Mouse (Mus musculus) kidney, postnatal 0 days (tissue): ENCODE measurements around the gene Speg. TPM values are rescaled to one million over a fixed set of nuclear protein-coding genes. Genes with fewer than 3 reads are reported as not detected.

Source experiments
- ATAC-seq: fragments of 200-750 bp; cut with Nextera tagmentation; replicated peaks from 2 replicates; pipeline ENCODE4 v1.8.0; 2017; ENCODE audit warnings: low read depth, moderate number of reproducible peaks, moderate TSS enrichment, moderate library complexity; ENCODE audit not compliant: low FRiP score
- DNase-seq: peaks from one replicate; pipeline ENCODE4 v3.0.0-alpha.2; 2016; ENCODE audit warnings: low spot score
- H3K27ac ChIP-seq: fragments of 300-500 bp; sonication (generic); 2 replicates; pipeline ENCODE4 v1.5.1; 2014; ENCODE audit warnings: mild to moderate bottlenecking
- H3K27me3 ChIP-seq: fragments of 300-500 bp; sonication (generic); 2 replicates; pipeline ENCODE4 v1.6.1; 2014; ENCODE audit warnings: low read length, mixed read lengths; ENCODE audit not compliant: insufficient read depth
- H3K36me3 ChIP-seq: fragments of 300-500 bp; sonication (generic); 2 replicates; pipeline ENCODE4 v1.6.1; 2014; ENCODE audit warnings: low read length, mixed read lengths; ENCODE audit not compliant: insufficient read depth
- H3K4me1 ChIP-seq: fragments of 300-500 bp; sonication (generic); replicated peaks from 2 replicates; pipeline ENCODE4 v1.6.1; 2014; ENCODE audit warnings: antibody characterized with exemption, low read length, mixed read lengths; ENCODE audit not compliant: insufficient read depth
- H3K4me2 ChIP-seq: fragments of 300-500 bp; sonication (generic); 2 replicates; pipeline ENCODE4 v1.6.1; 2014; ENCODE audit warnings: mild to moderate bottlenecking, low read length, moderate library complexity, mixed read lengths
- H3K4me3 ChIP-seq: fragments of 300-500 bp; sonication (generic); replicated peaks from 2 replicates; pipeline ENCODE4 v1.5.1; 2014; ENCODE audit warnings: low read depth, low read length
- H3K9ac ChIP-seq: fragments of 300-500 bp; sonication (generic); 2 replicates; pipeline ENCODE4 v1.6.1; 2014; ENCODE audit warnings: low read depth, low read length
- H3K9me3 ChIP-seq: fragments of 300-500 bp; sonication (generic); replicated peaks from 2 replicates; pipeline ENCODE4 v1.6.1; 2016; ENCODE audit warnings: low read length, inconsistent platforms, mixed read lengths
- CTCF ChIP-seq: IDR thresholded peaks from 2 replicates; pipeline ENCODE4 v1.5.1; 2016; ENCODE audit warnings: antibody characterized with exemption, low read depth, mild to moderate bottlenecking, moderate library complexity
- WGBS: fragments of 180-500 bp; shearing (Covaris S2); extraction: QIAGEN DNeasy Blood & Tissue Kit; methylation state at CpG from one replicate; pipeline ENCODE4 v1.1.7; 2014; 5-methylcytosine and 5-hydroxymethylcytosine counted together
- polyA plus RNA-seq: library from polyadenylated mRNA; unstranded; fragments of >200 nt; fragmentation: Nextera tagmentation; extraction: Ambion mirVana; gene quantifications from 2 replicates; pipeline ENCODE4 v1.2.1, GENCODE M21; 2015

Gene Speg
- polyA plus RNA-seq, 1 experiment from 2014 or later: 40.1 TPM

DNA sequence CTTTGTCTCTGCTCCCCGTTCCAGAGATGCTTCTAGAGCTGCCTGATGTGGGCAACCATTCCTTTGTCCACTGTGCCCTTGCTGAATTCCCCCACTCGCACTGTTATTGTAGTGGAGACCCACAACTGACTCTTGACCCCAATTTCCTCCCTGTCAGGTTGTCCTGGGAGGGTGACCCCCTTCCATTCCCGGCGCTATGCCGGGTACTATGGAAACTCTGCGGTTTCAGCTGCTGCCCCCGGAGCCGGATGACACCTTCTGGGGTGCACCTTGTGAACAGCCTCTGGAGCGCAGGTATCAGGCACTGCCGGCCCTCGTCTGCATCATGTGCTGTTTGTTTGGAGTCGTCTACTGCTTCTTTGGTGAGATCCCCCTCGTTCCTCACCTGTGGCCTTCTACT is 104.9 kb downstream of the Speg start:
- Histone ChIP-seq H3K27ac (no peak overlapping the region), H3K9ac (no peak overlapping the region), H3K4me2 (peak overlapping the region; percentile 76), H3K27me3 (peaks cover 35% of the 10 kb centered on the region; the same call in 1 of the 2 replicates), H3K4me1 (peaks cover 7% of the 10 kb centered on the region), H3K9me3 (no peaks in the 10 kb centered on the region), H3K4me3 (peak overlapping the region; percentile 54; the same call in 1 of the 2 replicates), H3K36me3 (peaks cover 15% of the 10 kb centered on the region)
- DNase-seq: no peak
- no peak for TF ChIP-seq CTCF
- no peak for ATAC-seq
- 18% methylated on average over 13 of the region's 13 CpGs for WGBS

DNA sequence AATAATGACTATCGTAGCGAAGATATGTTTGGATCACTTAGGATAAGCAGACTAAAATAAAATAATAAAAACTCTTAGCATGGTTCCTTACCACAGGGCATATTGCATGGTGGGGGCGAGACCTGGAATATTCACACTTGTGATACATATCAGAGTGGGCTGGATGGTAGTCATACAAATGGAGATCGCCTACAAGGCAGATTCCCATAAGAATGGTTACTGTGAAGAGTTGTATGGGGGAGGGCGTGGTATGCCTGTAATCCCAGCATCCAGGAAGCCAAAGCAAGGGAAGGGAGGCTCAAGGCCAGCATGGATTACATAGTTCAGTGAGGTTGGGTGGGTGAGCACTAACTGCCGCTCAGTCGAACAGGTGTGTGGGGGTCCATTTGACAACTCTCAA is 105.6 kb downstream of the Speg start:
- peaks cover 41% of the 10 kb centered on the region for H3K27me3 ChIP-seq
- TF ChIP-seq CTCF: no peak
- no peak overlapping the region for H3K4me2 ChIP-seq
- H3K9ac ChIP-seq: no peak overlapping the region
- DNase-seq (no peak), ATAC-seq (no peak)
- 88% methylated on average over 7 of the region's 7 CpGs for WGBS
- H3K36me3 ChIP-seq: peaks cover 8% of the 10 kb centered on the region
- no peaks in the 10 kb centered on the region for H3K9me3 ChIP-seq
- no peak overlapping the region for H3K4me3 ChIP-seq
- H3K4me1 ChIP-seq: peaks cover 7% of the 10 kb centered on the region
- H3K27ac ChIP-seq: no peak overlapping the region

Other genes with a start within 250 kb of the Speg start
- 9.8 and 11.3 TPM in 2 replicates for gene Slc23a3, start 241.4 kb upstream of the Speg start, polyA plus RNA-seq
- 47.2 and 52.2 TPM in 2 replicates for gene Cnppd1, start 232.6 kb upstream of the Speg start, polyA plus RNA-seq
- 47.8 and 52.0 TPM in 2 replicates for gene Retreg2, start 232.5 kb upstream of the Speg start, polyA plus RNA-seq
- 43.2 and 47.7 TPM in 2 replicates for gene Zfand2b, start 206.7 kb upstream of the Speg start, polyA plus RNA-seq
- gene Abcb6, start 194.9 kb upstream of the Speg start, polyA plus RNA-seq: 34.4 and 36.8 TPM in 2 replicates
- gene Ankzf1, start 183.1 kb upstream of the Speg start, polyA plus RNA-seq: 19.7 TPM in 2 replicates
- 25.8 and 27.3 TPM in 2 replicates for gene Atg9a, start 183.1 kb upstream of the Speg start, polyA plus RNA-seq
- gene Glb1l, start 164.5 kb upstream of the Speg start, polyA plus RNA-seq: 47.4 and 47.6 TPM in 2 replicates
- gene Stk16, start 164.5 kb upstream of the Speg start, polyA plus RNA-seq: 114 and 122 TPM in 2 replicates
- 171 and 200 TPM in 2 replicates for gene Tuba4a, start 155.4 kb upstream of the Speg start, polyA plus RNA-seq
- gene A630095N17Rik, start 143.2 kb upstream of the Speg start, polyA plus RNA-seq: 0.18 TPM in 1 of 2 replicates, not detected in the other
- gene Dnajb2, start 138.9 kb upstream of the Speg start, polyA plus RNA-seq: 30.4 and 31.3 TPM in 2 replicates
- 0.08 and 0.13 TPM in 2 replicates for gene Ptprn, start 110.8 kb upstream of the Speg start, polyA plus RNA-seq
- not detected in 2 replicates for gene Resp18, start 96.9 kb upstream of the Speg start, polyA plus RNA-seq
- gene Dnpep, start 57.3 kb upstream of the Speg start, polyA plus RNA-seq: 128 and 137 TPM in 2 replicates
- gene Des, start 15.0 kb upstream of the Speg start, polyA plus RNA-seq: 18.6 and 19.1 TPM in 2 replicates
- 69.5 and 72.5 TPM in 2 replicates for gene Gmppa, start 60.6 kb downstream of the Speg start, polyA plus RNA-seq
- gene Asic4, start 75.1 kb downstream of the Speg start, polyA plus RNA-seq: 0.40 and 0.45 TPM in 2 replicates
- 37.1 and 38.3 TPM in 2 replicates for gene Chpf, start 104.0 kb downstream of the Speg start, polyA plus RNA-seq
- 0.61 and 1.3 TPM in 2 replicates for gene Tmem198, start 104.2 kb downstream of the Speg start, polyA plus RNA-seq
- gene Obsl1, start 131.2 kb downstream of the Speg start, polyA plus RNA-seq: 35.0 and 42.6 TPM in 2 replicates
- 2.8 and 3.5 TPM in 2 replicates for gene Inha, start 131.8 kb downstream of the Speg start, polyA plus RNA-seq
- gene Stk11ip, start 146.2 kb downstream of the Speg start, polyA plus RNA-seq: 14.9 and 15.0 TPM in 2 replicates
- 15.1 and 15.3 TPM in 2 replicates for gene Slc4a3, start 171.0 kb downstream of the Speg start, polyA plus RNA-seq